Mouse (Mus musculus) heart, postnatal 0 days (tissue): ENCODE data around the gene Traf7.

Source experiments
- CTCF ChIP-seq: IDR thresholded peaks from 2 replicates; pipeline ENCODE4 v1.5.1; 2016; ENCODE audit warnings: antibody characterized with exemption, control low read depth, low read depth
- EP300 ChIP-seq: IDR thresholded peaks from 2 replicates; pipeline ENCODE4 v1.6.1; 2016; ENCODE audit warnings: antibody characterized with exemption, low read depth

- TF ChIP-seq CTCF (no peak), EP300 (no peak)
Measured at GRCm38 (mm10) chr17:24558600-24559099, 30.9 kb upstream of the Traf7 start.
